Mouse (Mus musculus) testis, adult 2 months (tissue): ENCODE results near the gene Hagh.

Experiments
- CTCF ChIP-seq: fragments of 200-500 bp; IDR thresholded peaks from 2 replicates; pipeline ENCODE4 v1.5.1; 2012; ENCODE audit warnings: low read depth, mild to moderate bottlenecking, inconsistent platforms, low read length, moderate library complexity; ENCODE audit not compliant: control insufficient read depth, insufficient read depth, insufficient replicate concordance
- POLR2A ChIP-seq: fragments of 200-500 bp; IDR thresholded peaks from 2 replicates; pipeline ENCODE4 v1.6.1; 2012; ENCODE audit warnings: low read depth, mild to moderate bottlenecking, inconsistent platforms, low read length, moderate library complexity; ENCODE audit not compliant: control insufficient read depth

DNA sequence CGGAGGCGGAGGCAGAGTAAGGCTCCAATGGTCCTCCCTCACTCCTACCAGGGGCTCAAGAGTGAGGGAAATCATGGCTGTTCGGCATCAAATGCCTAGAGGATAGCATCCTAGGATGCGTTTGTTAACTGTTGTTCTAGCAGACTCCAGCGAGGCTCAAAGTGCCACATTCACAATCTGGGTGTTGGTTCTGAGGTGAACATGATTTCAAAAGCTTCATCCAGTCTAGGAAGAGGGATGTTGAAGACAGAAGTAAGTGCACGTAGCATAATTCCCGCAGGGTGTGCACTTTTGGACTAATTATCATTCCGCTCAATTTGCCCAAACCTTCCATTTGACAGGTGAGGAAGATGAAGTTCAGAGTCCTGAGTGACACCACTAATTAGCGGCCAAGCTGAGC, 41.7 kb upstream of the Hagh start:
- TF ChIP-seq CTCF (no peak), POLR2A (no peak)
